Mouse (Mus musculus) heart, postnatal 0 days (tissue): ENCODE measurements at regions not wholly inside any gene's neighbourhood (a gene's known extent, or its start where the extent isn't known, plus 50 kb on each side); places are given as distances from the start of the nearest gene placed in this dataset.

Source experiments
- CTCF ChIP-seq: IDR thresholded peaks from 2 replicates; pipeline ENCODE4 v1.5.1; 2016; ENCODE audit warnings: antibody characterized with exemption, control low read depth, low read depth
- EP300 ChIP-seq: IDR thresholded peaks from 2 replicates; pipeline ENCODE4 v1.6.1; 2016; ENCODE audit warnings: antibody characterized with exemption, low read depth

DNA sequence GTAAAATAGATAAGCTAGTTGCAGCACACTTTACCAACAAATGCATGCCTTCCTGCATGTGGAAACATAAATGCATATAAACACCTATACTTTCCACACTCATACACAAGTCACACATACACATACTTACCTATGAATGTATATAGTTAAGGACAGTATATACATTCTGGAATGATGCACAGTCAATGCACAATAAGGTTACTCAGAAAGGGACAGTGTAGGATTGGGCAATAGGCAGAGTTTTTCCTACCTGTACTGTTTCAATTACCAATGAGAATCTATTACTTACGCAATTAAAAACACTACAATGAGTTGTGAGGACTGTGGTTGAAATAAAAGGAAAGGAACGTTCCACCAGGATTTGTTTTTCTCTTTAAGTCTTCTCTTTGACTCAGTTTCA, 157.5 kb upstream of the Ankrd55 start:
- TF ChIP-seq CTCF: no peak
- TF ChIP-seq EP300: no peak
